Mouse (Mus musculus) liver, adult 2 months (tissue): ENCODE data around the gene Fntb. TPM values are rescaled to one million over a fixed set of nuclear protein-coding genes. Genes with fewer than 3 reads are reported as not detected.
A peak's percentile ranks its signal among the peaks of the same experiment; 100 is the strongest.
"Not testable (repeated sequence)": the region's sequence is repeated elsewhere in the genome, so short reads cannot be mapped to it uniquely, and the experiment has no call there.

Experiments used
- DNase-seq: peaks from one replicate; pipeline ENCODE4 v3.0.0-alpha.2; 2011; ENCODE audit warnings: low read depth, low spot score; ENCODE audit errors: extremely low read depth
- H3K27ac ChIP-seq: fragments of 200-500 bp; replicated peaks from 2 replicates; pipeline ENCODE4 v1.5.1; 2012; ENCODE audit warnings: low read depth, mild to moderate bottlenecking, control low read depth, inconsistent platforms, low read length; ENCODE audit not compliant: insufficient read depth
- H3K27me3 ChIP-seq: fragments of 200-500 bp; 2 replicates; pipeline ENCODE4 v1.6.1; 2012; ENCODE audit warnings: mild to moderate bottlenecking, moderate library complexity, low read length, inconsistent platforms; ENCODE audit not compliant: control insufficient read depth, insufficient read depth
- H3K36me3 ChIP-seq: fragments of 200-500 bp; 2 replicates; pipeline ENCODE4 v1.6.1; 2012; ENCODE audit warnings: low read length, inconsistent platforms; ENCODE audit not compliant: control insufficient read depth, insufficient read depth
- H3K4me1 ChIP-seq: fragments of 200-500 bp; 2 replicates; pipeline ENCODE4 v1.6.1; 2011; ENCODE audit warnings: low read length; ENCODE audit not compliant: control insufficient read depth, insufficient read depth
- H3K4me3 ChIP-seq: fragments of 200-500 bp; 2 replicates; pipeline ENCODE4 v1.5.1; 2011; ENCODE audit warnings: low read depth, mild to moderate bottlenecking, control low read depth, low read length, moderate library complexity; ENCODE audit not compliant: insufficient read depth
- H3K79me2 ChIP-seq: fragments of 200-500 bp; 2 replicates; pipeline ENCODE4 v1.6.1; 2012; ENCODE audit warnings: inconsistent platforms, mild to moderate bottlenecking, low read length, moderate library complexity; ENCODE audit not compliant: control insufficient read depth, insufficient read depth
- H3K9ac ChIP-seq: fragments of 200-500 bp; 2 replicates; pipeline ENCODE4 v1.6.1; 2012; ENCODE audit warnings: low read depth, mild to moderate bottlenecking, control low read depth, inconsistent platforms, low read length
- CTCF ChIP-seq: fragments of 200-500 bp; IDR thresholded peaks from 2 replicates; pipeline ENCODE4 v1.5.1; 2011; ENCODE audit warnings: low read depth, low read length, control low read depth
- POLR2A ChIP-seq: fragments of 200-500 bp; IDR thresholded peaks from 2 replicates; pipeline ENCODE4 v1.6.1; 2011; ENCODE audit warnings: low read length, control low read depth; ENCODE audit not compliant: insufficient read depth; ENCODE audit errors: extremely low read depth
- WGBS: fragments of 180-500 bp; shearing (Covaris S2); methylation state at CpG from one replicate; pipeline ENCODE4 v1.1.7; 2018; 5-methylcytosine and 5-hydroxymethylcytosine counted together
- polyA plus RNA-seq: library from polyadenylated mRNA; depleted of rRNA; stranded (reverse); fragments of >200 nt; gene quantifications from 2 replicates; pipeline ENCODE4 v1.2.3, GENCODE M21; 2012
- total RNA-seq: library from RNA; depleted of rRNA; stranded (reverse); fragments of >200 nt; gene quantifications from 2 replicates; pipeline ENCODE4 v1.2.3, GENCODE M21; 2014

Fntb gene
- total and polyA plus RNA-seq, 2 experiments, result 1.4 to 6.5 TPM

- Histone ChIP-seq H3K4me3 (no peak overlapping the region), H3K4me1 (peaks cover 10% of the 10 kb centered on the region), H3K79me2 (no peaks in the 10 kb centered on the region), H3K9ac (no peak overlapping the region), H3K27ac (no peak overlapping the region), H3K36me3 (peaks cover 6% of the 10 kb centered on the region; the same call in 1 of the 2 replicates), H3K27me3 (no peaks in the 10 kb centered on the region)
- TF ChIP-seq CTCF (no peak), POLR2A (no peak)
- WGBS, result 91% methylated on average over 12 of the region's 12 CpGs
- no peak for DNase-seq
Measured at GRCm38 (mm10) chr12:76780639-76781468, 15.5 kb downstream of the Fntb start.

DNA sequence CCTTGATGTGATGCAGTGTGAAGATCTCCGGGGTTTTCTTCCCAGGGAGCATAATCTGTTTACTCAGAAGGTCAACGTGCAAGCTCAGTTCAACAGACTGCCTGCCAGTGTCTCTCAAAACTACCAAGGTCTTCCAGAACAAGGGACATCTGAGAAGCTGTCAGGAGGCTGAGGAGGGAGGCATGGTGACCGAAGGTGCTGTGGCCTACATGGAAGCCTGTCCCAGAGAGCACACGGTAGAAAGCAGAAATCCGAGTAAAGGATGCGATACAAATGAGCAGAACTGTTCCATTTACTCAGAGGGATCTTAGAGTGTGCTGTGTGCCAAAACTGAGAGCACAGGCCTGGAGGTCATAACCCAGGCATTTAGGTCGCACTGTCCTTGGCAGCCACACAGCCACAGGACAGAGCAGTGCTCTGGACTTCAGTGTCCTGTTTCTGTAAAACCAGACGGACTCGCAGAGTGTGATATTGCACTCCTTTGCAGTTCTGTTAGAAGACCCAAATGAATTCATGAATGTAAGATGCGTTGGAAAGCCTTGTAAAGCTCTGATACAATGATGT lies 18.7 kb downstream of the Fntb start:
- WGBS, result 21% methylated on average over 10 of the region's 10 CpGs
- H3K27ac ChIP-seq, result peak overlapping the region; percentile 48
- H3K4me3 ChIP-seq, result no peak overlapping the region
- TF ChIP-seq CTCF (no peak), POLR2A (no peak)
- no peaks in the 10 kb centered on the region for H3K27me3 ChIP-seq
- H3K79me2 ChIP-seq, result no peaks in the 10 kb centered on the region
- H3K9ac ChIP-seq, result no peak overlapping the region
- H3K4me1 ChIP-seq, result peaks cover 10% of the 10 kb centered on the region
- H3K36me3 ChIP-seq, result peaks cover 4% of the 10 kb centered on the region; the same call in 1 of the 2 replicates
- peak; percentile 93 for DNase-seq

DNA sequence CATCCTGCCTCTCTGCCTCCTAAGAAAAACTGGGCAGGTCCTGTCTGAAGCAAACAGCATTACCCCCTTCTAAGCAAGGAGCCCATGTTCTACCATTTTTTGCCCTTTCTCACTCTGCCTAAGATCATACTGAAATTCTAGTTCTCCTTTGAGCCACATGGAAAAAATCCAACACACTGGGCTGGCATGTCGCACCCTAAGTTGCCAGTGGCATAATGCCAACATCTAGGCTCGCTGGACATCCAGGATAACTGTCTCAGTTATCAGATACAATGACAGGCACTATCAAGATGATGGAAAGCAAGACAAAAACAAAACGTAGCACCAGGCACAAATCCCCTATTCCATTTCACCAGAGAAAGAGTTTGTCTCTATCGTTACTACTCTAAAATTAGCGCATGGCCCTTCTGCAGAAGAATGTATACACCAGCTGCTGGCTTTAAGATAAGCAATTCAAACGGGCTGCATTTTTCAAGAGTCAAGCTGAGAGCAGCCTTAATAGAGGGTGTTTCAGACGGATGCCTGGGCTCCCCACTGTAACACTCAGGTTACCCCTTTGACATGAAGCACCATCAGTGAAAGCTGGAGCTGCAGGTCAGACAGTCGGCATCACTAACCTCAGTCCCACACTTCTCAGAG lies 25.2 kb downstream of the Fntb start:
- Histone ChIP-seq H3K4me3 (no peak overlapping the region), H3K27me3 (no peaks in the 10 kb centered on the region), H3K4me1 (no peaks in the 10 kb centered on the region), H3K9ac (no peak overlapping the region), H3K36me3 (no peaks in the 10 kb centered on the region), H3K27ac (no peak overlapping the region), H3K79me2 (no peaks in the 10 kb centered on the region)
- DNase-seq, result peak; percentile 24
- 38% methylated on average over 8 of the region's 8 CpGs for WGBS
- TF ChIP-seq POLR2A (no peak), CTCF (no peak)

GRCm38 (mm10) chr12:76792540-76792939 lies 27.2 kb downstream of the Fntb start:
- not testable (repeated sequence) for H3K36me3 ChIP-seq, DNase-seq, H3K4me3 ChIP-seq, H3K79me2 ChIP-seq, H3K4me1 ChIP-seq, H3K27me3 ChIP-seq, H3K27ac ChIP-seq, H3K9ac ChIP-seq
- WGBS, result 64% methylated on average over 14 of the region's 14 CpGs

- Histone ChIP-seq H3K36me3 (no peaks in the 10 kb centered on the region), H3K27me3 (no peaks in the 10 kb centered on the region), H3K4me1 (no peaks in the 10 kb centered on the region), H3K79me2 (no peaks in the 10 kb centered on the region), H3K4me3 (no peak within 1 kb of the TSS), H3K9ac (no peak within 1 kb of the TSS), H3K27ac (no peak within 1 kb of the TSS)
- WGBS, result 51% methylated on average over 5 of the region's 5 CpGs
- no peak for DNase-seq
- TF ChIP-seq CTCF, result no peak
- no peak for TF ChIP-seq POLR2A
Measured at GRCm38 (mm10) chr12:76795350-76795749, 30.0 kb downstream of the Fntb start, which contains the start of gene Gpx2. Gene Gpx2, minus strand, starts transcription at chr12:76795554.
